Mouse (Mus musculus) stomach, embryonic 16.5 days (tissue): ENCODE results near the gene Endou. TPM values are rescaled to one million over a fixed set of nuclear protein-coding genes. Genes with fewer than 3 reads are reported as not detected.

ENCODE experiments used
- ATAC-seq: fragments of 200-750 bp; cut with Nextera tagmentation; 2 replicates; pipeline ENCODE4 v1.8.0; 2017; ENCODE audit warnings: moderate number of reproducible peaks, moderate TSS enrichment; ENCODE audit not compliant: insufficient read depth, low FRiP score
- H3K27ac ChIP-seq: fragments of 300-500 bp; sonication (generic); 2 replicates; pipeline ENCODE4 v1.5.1; 2014; ENCODE audit warnings: low read length
- H3K27me3 ChIP-seq: fragments of 300-500 bp; sonication (generic); 2 replicates; pipeline ENCODE4 v1.6.1; 2014; ENCODE audit warnings: low read length, control low read depth, mixed read lengths; ENCODE audit not compliant: control insufficient read depth, insufficient read depth
- H3K36me3 ChIP-seq: fragments of 300-500 bp; sonication (generic); 2 replicates; pipeline ENCODE4 v1.6.1; 2014; ENCODE audit warnings: low read length; ENCODE audit not compliant: control insufficient read depth, insufficient read depth
- H3K4me1 ChIP-seq: fragments of 300-500 bp; sonication (generic); 2 replicates; pipeline ENCODE4 v1.6.1; 2014; ENCODE audit warnings: low read length, control low read depth, mixed read lengths; ENCODE audit not compliant: control insufficient read depth, insufficient read depth
- H3K4me2 ChIP-seq: fragments of 300-500 bp; sonication (generic); 2 replicates; pipeline ENCODE4 v1.6.1; 2014; ENCODE audit warnings: low read depth, low read length, mixed read lengths
- H3K4me3 ChIP-seq: fragments of 300-500 bp; sonication (generic); replicated peaks from 2 replicates; pipeline ENCODE4 v1.5.1; 2014; ENCODE audit warnings: mild to moderate bottlenecking, low read length
- H3K9ac ChIP-seq: fragments of 300-500 bp; sonication (generic); 2 replicates; pipeline ENCODE4 v1.6.1; 2014; ENCODE audit warnings: low read length
- H3K9me3 ChIP-seq: fragments of 300-500 bp; sonication (generic); replicated peaks from 2 replicates; pipeline ENCODE4 v1.6.1; 2016; ENCODE audit warnings: low read length, control low read depth; ENCODE audit not compliant: control insufficient read depth
- WGBS: fragments of 180-500 bp; shearing (Covaris S2); extraction: QIAGEN DNeasy Blood & Tissue Kit; methylation state at CpG from one replicate; pipeline ENCODE4 v1.1.7; 2014; 5-methylcytosine and 5-hydroxymethylcytosine counted together
- polyA plus RNA-seq: library from polyadenylated mRNA; unstranded; fragments of >200 nt; fragmentation: Nextera tagmentation; extraction: Ambion mirVana; gene quantifications from 2 replicates; pipeline ENCODE4 v1.2.1, GENCODE M21; 2015

Gene Endou
- polyA plus RNA-seq, 1 experiment from 2014 or later, result 6.4 TPM

- Histone ChIP-seq H3K27me3 (no peaks in the 10 kb centered on the region), H3K36me3 (peaks cover 5% of the 10 kb centered on the region; the same call in 1 of the 2 replicates), H3K4me2 (peak within 1 kb of the TSS; percentile 85), H3K27ac (peak within 1 kb of the TSS; percentile 66; the same call in 1 of the 2 replicates), H3K9me3 (no peaks in the 10 kb centered on the region), H3K4me3 (peak within 1 kb of the TSS; percentile 93), H3K4me1 (peaks cover 9% of the 10 kb centered on the region), H3K9ac (peak within 1 kb of the TSS; percentile 97)
- peak; percentile 95 for ATAC-seq
- WGBS, result under 1% methylated on average over 71 of the region's 71 CpGs
These were observed 25.7 kb downstream of the Endou start, which contains the start of gene Rpap3 for GRCm38 (mm10) chr15:97705211-97706050. TSS of gene Rpap3 (minus strand) at chr15:97705825.

GRCm38 (mm10) chr15:97696616-97697015, 34.5 kb downstream of the Endou start:
- H3K36me3 ChIP-seq, result peaks cover 34% of the 10 kb centered on the region
- H3K4me1 ChIP-seq, result no peaks in the 10 kb centered on the region
- no peak overlapping the region; the same call in 1 of the 2 replicates for H3K27ac ChIP-seq
- no peaks in the 10 kb centered on the region for H3K27me3 ChIP-seq
- no peak overlapping the region for H3K9ac ChIP-seq
- H3K4me2 ChIP-seq, result no peak overlapping the region
- ATAC-seq, result no peak
- no peak overlapping the region for H3K4me3 ChIP-seq
- 85% methylated on average over 10 of the region's 10 CpGs for WGBS
- H3K9me3 ChIP-seq, result no peaks in the 10 kb centered on the region

- peaks cover 30% of the 10 kb centered on the region for H3K36me3 ChIP-seq
- no peaks in the 10 kb centered on the region for H3K27me3 ChIP-seq
- H3K4me3 ChIP-seq, result no peak overlapping the region
- no peaks in the 10 kb centered on the region for H3K9me3 ChIP-seq
- no peaks in the 10 kb centered on the region for H3K4me1 ChIP-seq
- no peak overlapping the region for H3K4me2 ChIP-seq
- no peak for ATAC-seq
- H3K9ac ChIP-seq, result no peak overlapping the region
- no peak overlapping the region for H3K27ac ChIP-seq
- 89% methylated on average over 5 of the region's 5 CpGs for WGBS
These were observed 37.7 kb downstream of the Endou start for GRCm38 (mm10) chr15:97693411-97693810.

- WGBS, result 91% methylated on average over 9 of the region's 9 CpGs
- no peak overlapping the region for H3K4me3 ChIP-seq
- no peak overlapping the region for H3K4me2 ChIP-seq
- no peaks in the 10 kb centered on the region for H3K4me1 ChIP-seq
- H3K27me3 ChIP-seq, result no peaks in the 10 kb centered on the region
- 0 out of 2 replicates have a peak, but pooled peaks cover 3% of the 10 kb centered on the region for H3K36me3 ChIP-seq
- H3K27ac ChIP-seq, result no peak overlapping the region
- no peaks in the 10 kb centered on the region for H3K9me3 ChIP-seq
- no peak for ATAC-seq
- H3K9ac ChIP-seq, result no peak overlapping the region
These were observed 47.0 kb downstream of the Endou start for GRCm38 (mm10) chr15:97684118-97684517.

- H3K36me3 ChIP-seq, result 0 out of 2 replicates have a peak, but pooled peaks cover 9% of the 10 kb centered on the region
- no peaks in the 10 kb centered on the region for H3K9me3 ChIP-seq
- H3K4me1 ChIP-seq, result no peaks in the 10 kb centered on the region
- no peak overlapping the region for H3K9ac ChIP-seq
- no peak for ATAC-seq
- no peak overlapping the region for H3K4me2 ChIP-seq
- H3K27ac ChIP-seq, result no peak overlapping the region
- H3K4me3 ChIP-seq, result no peak overlapping the region
- no peaks in the 10 kb centered on the region for H3K27me3 ChIP-seq
- WGBS, result 83% methylated on average over 8 of the region's 8 CpGs
These were observed 49.1 kb downstream of the Endou start for GRCm38 (mm10) chr15:97682053-97682452.

- Histone ChIP-seq H3K27me3 (no peaks in the 10 kb centered on the region), H3K27ac (no peak overlapping the region), H3K4me2 (no peak overlapping the region), H3K4me3 (no peak overlapping the region), H3K4me1 (no peaks in the 10 kb centered on the region), H3K9me3 (no peaks in the 10 kb centered on the region), H3K9ac (no peak overlapping the region), H3K36me3 (0 out of 2 replicates have a peak, but pooled peaks cover 6% of the 10 kb centered on the region)
- 76% methylated on average over 18 of the region's 18 CpGs for WGBS
- no peak for ATAC-seq
These were observed 51.0 kb downstream of the Endou start for GRCm38 (mm10) chr15:97679991-97680681.

GRCm38 (mm10) chr15:97677341-97677740, 53.8 kb downstream of the Endou start:
- no peak for ATAC-seq
- 0 out of 2 replicates have a peak, but pooled peaks cover 15% of the 10 kb centered on the region for H3K36me3 ChIP-seq

GRCm38 (mm10) chr15:97675927-97676326, 55.2 kb downstream of the Endou start:
- Histone ChIP-seq H3K27me3 (no peaks in the 10 kb centered on the region), H3K27ac (no peak overlapping the region), H3K9ac (no peak overlapping the region), H3K4me3 (no peak overlapping the region), H3K4me1 (no peaks in the 10 kb centered on the region), H3K4me2 (no peak overlapping the region), H3K9me3 (no peaks in the 10 kb centered on the region), H3K36me3 (0 out of 2 replicates have a peak, but pooled peaks cover 15% of the 10 kb centered on the region)
- WGBS, result 85% methylated on average over 13 of the region's 13 CpGs
- no peak for ATAC-seq

More at GRCm38 (mm10) chr15:97677341-97677740, 53.8 kb downstream of the Endou start:
- Histone ChIP-seq H3K4me2 (no peak overlapping the region), H3K4me1 (no peaks in the 10 kb centered on the region), H3K9me3 (no peaks in the 10 kb centered on the region), H3K9ac (no peak overlapping the region), H3K4me3 (no peak overlapping the region), H3K27ac (no peak overlapping the region), H3K27me3 (no peaks in the 10 kb centered on the region)
- WGBS, result 91% methylated on average over 3 of the region's 3 CpGs

- ATAC-seq, result no peak
- H3K27me3 ChIP-seq, result no peaks in the 10 kb centered on the region
- H3K9me3 ChIP-seq, result no peaks in the 10 kb centered on the region
- no peak overlapping the region for H3K4me2 ChIP-seq
- 96% methylated on average over 4 of the region's 4 CpGs for WGBS
- no peak overlapping the region for H3K4me3 ChIP-seq
- H3K36me3 ChIP-seq, result 0 out of 2 replicates have a peak, but pooled peaks cover 15% of the 10 kb centered on the region
- no peak overlapping the region for H3K9ac ChIP-seq
- no peak overlapping the region for H3K27ac ChIP-seq
- no peaks in the 10 kb centered on the region for H3K4me1 ChIP-seq
These were observed 56.7 kb downstream of the Endou start for GRCm38 (mm10) chr15:97674423-97674822.
